Mouse (Mus musculus) neural tube, embryonic 11.5 days (tissue): Measurements from ENCODE around the gene Mfsd12. TPM values are rescaled to one million over a fixed set of nuclear protein-coding genes. Genes with fewer than 3 reads are reported as not detected.

Experiments
- ATAC-seq: fragments of 200-750 bp; cut with Nextera tagmentation; 2 replicates; pipeline ENCODE4 v1.8.0; 2017; ENCODE audit warnings: moderate number of reproducible peaks, mild to moderate bottlenecking, moderate TSS enrichment, moderate library complexity; ENCODE audit not compliant: insufficient read depth, low FRiP score, low TSS enrichment
- DNase-seq: peaks from one replicate; pipeline ENCODE4 v3.0.0-alpha.2; 2015; ENCODE audit warnings: low spot score
- H3K27ac ChIP-seq: fragments of 300-500 bp; sonication (generic); 2 replicates; pipeline ENCODE4 v1.5.1; 2014; ENCODE audit warnings: low read depth, mild to moderate bottlenecking, low read length
- H3K27me3 ChIP-seq: fragments of 300-500 bp; sonication (generic); 2 replicates; pipeline ENCODE4 v1.6.1; 2014; ENCODE audit warnings: mild to moderate bottlenecking, low read length, mixed read lengths; ENCODE audit not compliant: control insufficient read depth, insufficient read depth
- H3K36me3 ChIP-seq: fragments of 300-500 bp; sonication (generic); 2 replicates; pipeline ENCODE4 v1.6.1; 2014; ENCODE audit warnings: mild to moderate bottlenecking, low read length, moderate library complexity, mixed read lengths; ENCODE audit not compliant: control insufficient read depth, insufficient read depth
- H3K4me1 ChIP-seq: fragments of 300-500 bp; sonication (generic); 2 replicates; pipeline ENCODE4 v1.6.1; 2014; ENCODE audit warnings: low read length, mixed read lengths; ENCODE audit not compliant: control insufficient read depth, insufficient read depth
- H3K4me2 ChIP-seq: fragments of 300-500 bp; sonication (generic); 2 replicates; pipeline ENCODE4 v1.6.1; 2014; ENCODE audit warnings: low read depth, mild to moderate bottlenecking, moderate library complexity
- H3K4me3 ChIP-seq: fragments of 300-500 bp; sonication (generic); 2 replicates; pipeline ENCODE4 v1.5.1; 2014; ENCODE audit warnings: low read depth, low read length
- H3K9ac ChIP-seq: fragments of 300-500 bp; sonication (generic); 2 replicates; pipeline ENCODE4 v1.6.1; 2014; ENCODE audit warnings: mild to moderate bottlenecking, low read length
- H3K9me3 ChIP-seq: fragments of 300-500 bp; sonication (generic); 2 replicates; pipeline ENCODE4 v1.6.1; 2016; ENCODE audit warnings: low read length; ENCODE audit not compliant: control insufficient read depth
- WGBS: fragments of 180-500 bp; shearing (Covaris S2); extraction: QIAGEN DNeasy Blood & Tissue Kit; methylation state at CpG from one replicate; pipeline ENCODE4 v1.1.7; 2014; 5-methylcytosine and 5-hydroxymethylcytosine counted together
- polyA plus RNA-seq: library from polyadenylated mRNA; unstranded; fragments of >200 nt; fragmentation: Nextera tagmentation; extraction: Ambion mirVana; gene quantifications from 2 replicates; pipeline ENCODE4 v1.2.1, GENCODE M21; 2014

Gene Mfsd12
- polyA plus RNA-seq, 1 experiment from 2014 or later = 5.3 TPM

DNA sequence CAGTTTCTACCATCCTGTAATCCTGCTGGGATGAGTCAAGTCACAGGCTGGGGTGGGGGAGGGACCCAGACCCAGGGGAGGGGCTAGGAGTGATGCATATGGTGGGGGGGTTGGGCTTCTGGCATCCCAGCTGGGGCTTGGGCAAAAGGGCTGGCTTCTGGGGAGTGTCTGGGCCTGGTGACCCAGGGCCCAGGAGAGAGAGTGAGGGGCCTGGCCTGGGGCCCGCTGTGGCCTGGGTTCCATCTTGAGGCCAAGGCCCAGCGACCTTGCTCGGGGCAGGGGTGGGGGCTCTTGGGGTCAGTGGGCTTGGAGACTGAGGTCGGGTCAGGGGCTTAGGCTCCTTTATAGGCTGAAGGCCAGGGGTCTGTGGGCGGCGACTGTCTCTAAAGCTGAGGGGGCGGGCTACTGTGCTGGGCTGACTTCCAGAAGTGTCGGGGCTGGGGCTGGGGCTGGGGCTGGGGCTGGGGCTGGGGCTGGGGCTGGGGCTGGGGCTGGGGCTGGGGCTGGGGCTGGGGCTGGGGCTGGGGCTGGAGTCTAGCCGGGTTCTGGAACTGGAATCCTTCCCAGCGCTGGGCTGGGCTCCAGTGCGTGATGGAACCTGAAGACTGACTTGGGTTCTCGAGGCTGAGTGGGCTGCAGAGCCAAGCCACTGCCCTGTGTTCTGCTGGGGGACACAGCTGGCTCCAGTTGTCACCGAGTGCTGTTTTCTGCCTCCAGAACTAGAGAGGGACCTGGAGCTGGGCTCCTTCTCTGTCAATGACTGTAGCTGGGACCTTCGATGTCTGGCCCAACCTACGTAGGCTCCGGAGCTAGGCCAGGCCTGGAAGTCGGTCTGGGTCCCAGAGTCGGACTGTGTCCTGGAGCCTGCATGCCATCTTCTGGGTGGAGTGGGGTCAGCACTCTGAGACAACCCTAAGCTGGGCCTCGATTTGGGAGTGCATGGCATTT lies 21.6 kb upstream of the Mfsd12 start:
- H3K4me2 ChIP-seq = no peak overlapping the region
- H3K4me3 ChIP-seq = no peak overlapping the region
- H3K36me3 ChIP-seq = no peaks in the 10 kb centered on the region
- ATAC-seq = no peak
- peaks cover 26% of the 10 kb centered on the region for H3K27me3 ChIP-seq
- no peak for DNase-seq
- 51% methylated on average over 15 of the region's 19 CpGs for WGBS
- no peaks in the 10 kb centered on the region; the same call in 1 of the 2 replicates for H3K4me1 ChIP-seq
- H3K9ac ChIP-seq = no peak overlapping the region
- H3K27ac ChIP-seq = no peak overlapping the region
- no peaks in the 10 kb centered on the region for H3K9me3 ChIP-seq

DNA sequence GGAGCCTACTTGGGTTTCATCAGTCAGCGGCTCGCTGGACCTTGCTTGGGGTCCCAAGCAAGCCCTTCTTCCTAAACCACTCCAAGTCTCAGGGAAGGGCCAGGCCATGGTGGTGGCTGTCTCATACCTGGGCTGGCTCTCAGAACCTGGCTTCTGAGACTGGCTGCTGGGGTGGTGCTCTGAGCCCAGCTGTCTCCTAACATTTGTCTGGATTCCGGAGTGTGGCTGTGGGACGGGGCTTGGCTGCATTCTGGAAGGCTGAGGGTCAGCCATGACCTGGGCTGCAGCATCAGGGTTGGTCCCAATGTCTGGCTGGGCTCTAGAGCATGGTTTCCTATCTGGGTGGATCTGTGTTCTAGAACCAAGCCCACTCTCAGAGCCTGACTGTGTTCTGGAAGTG lies 20.7 kb upstream of the Mfsd12 start:
- H3K4me1 ChIP-seq = no peaks in the 10 kb centered on the region; the same call in 1 of the 2 replicates
- no peaks in the 10 kb centered on the region for H3K9me3 ChIP-seq
- 93% methylated on average over 4 of the region's 4 CpGs for WGBS
- no peak overlapping the region for H3K4me2 ChIP-seq
- no peak for DNase-seq
- no peaks in the 10 kb centered on the region for H3K36me3 ChIP-seq
- no peak for ATAC-seq
- no peak overlapping the region for H3K27ac ChIP-seq
- H3K27me3 ChIP-seq = peaks cover 30% of the 10 kb centered on the region
- H3K4me3 ChIP-seq = no peak overlapping the region
- H3K9ac ChIP-seq = no peak overlapping the region

DNA sequence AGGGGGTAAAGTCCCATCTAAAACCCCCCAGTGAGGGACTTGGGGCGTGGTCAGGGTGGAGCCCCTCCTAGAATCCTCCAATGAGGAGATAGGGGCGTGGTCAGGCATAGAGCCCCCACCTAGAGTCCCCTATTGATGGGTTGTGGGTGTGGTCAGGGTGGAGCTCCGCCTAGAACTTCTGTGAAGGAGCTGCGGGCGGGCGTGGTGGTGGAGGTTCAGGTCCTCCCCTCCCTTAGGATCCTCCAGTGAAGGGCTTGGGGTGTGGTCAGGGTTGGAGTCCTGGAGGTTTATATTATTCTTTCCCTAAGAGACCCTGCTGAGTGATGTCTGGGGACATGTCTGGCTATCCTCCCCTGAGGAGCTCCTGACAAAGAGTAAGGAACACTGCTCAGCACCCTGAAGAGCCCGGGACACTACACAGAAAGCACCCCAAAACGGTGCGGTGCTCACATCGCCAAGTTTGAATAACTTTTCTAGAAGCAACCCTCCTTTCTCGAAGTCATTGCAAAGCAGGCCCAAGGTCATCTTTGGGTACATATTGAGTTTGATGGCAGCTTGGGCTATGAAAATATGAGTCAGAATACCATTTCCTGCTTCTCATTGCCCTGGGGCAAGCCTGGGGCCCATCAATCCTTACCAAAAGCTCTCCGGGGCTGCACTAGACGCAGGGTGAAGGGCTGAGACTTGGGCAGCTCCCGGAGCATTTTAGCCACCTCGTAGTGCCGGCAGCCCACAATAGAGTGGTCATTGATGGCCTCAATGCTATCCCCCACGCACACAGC lies 16.5 kb upstream of the Mfsd12 start:
- Histone ChIP-seq H3K4me2 (no peak overlapping the region), H3K27ac (no peak overlapping the region), H3K27me3 (peaks cover 47% of the 10 kb centered on the region), H3K4me3 (no peak overlapping the region), H3K9me3 (no peaks in the 10 kb centered on the region), H3K9ac (no peak overlapping the region), H3K4me1 (no peaks in the 10 kb centered on the region), H3K36me3 (no peaks in the 10 kb centered on the region)
- 41% methylated on average over 17 of the region's 17 CpGs for WGBS
- ATAC-seq (no peak), DNase-seq (no peak)

DNA sequence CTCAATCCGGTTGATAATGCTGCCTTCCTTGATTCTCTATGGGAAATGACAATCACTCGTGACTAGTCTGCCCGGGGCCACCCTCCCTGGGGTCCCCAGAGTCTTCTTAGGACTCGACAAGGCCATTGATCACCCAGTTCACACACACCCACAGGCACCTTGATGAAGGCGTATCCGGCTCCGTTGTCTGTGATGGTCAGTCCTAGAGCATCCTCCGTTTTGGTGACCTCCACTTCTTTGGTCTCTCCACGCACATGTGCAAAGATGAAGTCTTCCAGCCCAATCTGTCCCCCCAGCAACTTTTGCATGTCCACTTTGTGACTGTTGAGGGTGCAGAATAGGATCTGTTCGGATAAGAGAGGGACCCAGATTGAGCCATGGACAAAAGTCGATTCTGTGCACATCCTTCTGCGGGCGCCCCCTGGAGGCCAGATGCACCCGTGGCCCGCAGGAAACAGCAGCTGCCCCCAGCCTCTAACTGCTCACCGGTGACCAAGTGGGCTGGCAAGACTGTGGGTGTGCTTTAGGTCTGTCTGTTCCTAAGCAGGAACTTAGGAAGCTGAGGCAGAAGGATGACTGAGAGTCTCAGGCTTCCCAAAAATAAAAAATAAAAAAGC lies 15.8 kb upstream of the Mfsd12 start:
- Histone ChIP-seq H3K9ac (no peak overlapping the region), H3K36me3 (no peaks in the 10 kb centered on the region), H3K4me1 (no peaks in the 10 kb centered on the region; the same call in 1 of the 2 replicates), H3K9me3 (no peaks in the 10 kb centered on the region), H3K27ac (no peak overlapping the region), H3K27me3 (peaks cover 50% of the 10 kb centered on the region), H3K4me3 (no peak overlapping the region), H3K4me2 (no peak overlapping the region)
- ATAC-seq (no peak), DNase-seq (peak; percentile 78)
- 34% methylated on average over 16 of the region's 16 CpGs for WGBS

DNA sequence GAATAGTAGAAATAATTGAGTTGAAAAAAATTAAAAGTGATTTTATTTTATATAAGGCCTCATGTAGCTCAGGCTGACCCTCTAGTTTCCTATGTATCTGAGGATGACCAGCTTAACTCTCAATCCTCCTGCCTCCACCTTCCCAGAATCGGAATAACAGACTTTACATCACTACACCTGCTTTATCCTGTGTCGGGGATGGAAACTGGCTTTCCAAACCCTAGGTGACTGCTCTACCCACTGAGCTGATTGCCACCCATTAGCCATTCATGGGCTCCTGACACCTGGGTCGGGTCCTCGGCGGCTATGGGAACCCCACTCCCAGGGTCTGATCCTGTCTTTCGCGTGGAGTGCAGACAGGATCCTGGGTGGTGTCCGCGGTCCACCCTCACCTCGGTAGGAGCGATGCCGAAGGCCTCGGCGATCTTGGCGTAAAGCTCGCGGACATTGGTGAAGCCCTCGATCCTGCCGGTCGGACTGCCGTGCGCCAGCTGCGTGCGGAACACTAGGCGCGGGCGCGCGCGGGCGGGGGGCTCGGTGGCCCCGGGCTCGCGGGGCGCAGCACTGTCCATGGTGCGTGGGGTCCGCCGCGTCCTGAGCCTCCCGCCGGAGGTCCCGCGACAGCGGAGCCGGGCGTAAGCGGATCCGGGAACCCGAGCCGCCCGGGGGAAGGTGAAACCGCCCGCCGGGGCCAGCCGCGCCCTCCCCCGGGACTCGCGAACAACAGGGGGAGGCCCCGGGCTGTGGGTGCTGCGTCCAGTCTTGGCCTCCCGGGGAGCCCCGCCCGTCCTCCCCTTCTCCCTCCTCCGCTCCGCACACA lies 14.4 kb upstream of the Mfsd12 start, which contains the start of gene Gipc3:
Gene Gipc3, minus strand, starts transcription at position 581 of the 820 bp plus-strand sequence.
- peak within 1 kb of the TSS; percentile 39 for H3K9ac ChIP-seq
- DNase-seq (no peak), ATAC-seq (no peak)
- no peaks in the 10 kb centered on the region; the same call in 1 of the 2 replicates for H3K36me3 ChIP-seq
- peaks cover 3% of the 10 kb centered on the region; the same call in 1 of the 2 replicates for H3K4me1 ChIP-seq
- H3K27me3 ChIP-seq = peaks cover 49% of the 10 kb centered on the region
- H3K4me2 ChIP-seq = peak within 1 kb of the TSS; percentile 64
- WGBS = 4% methylated on average over 59 of the region's 67 CpGs
- H3K9me3 ChIP-seq = no peaks in the 10 kb centered on the region
- no peak within 1 kb of the TSS for H3K27ac ChIP-seq
- H3K4me3 ChIP-seq = peak within 1 kb of the TSS; percentile 34

DNA sequence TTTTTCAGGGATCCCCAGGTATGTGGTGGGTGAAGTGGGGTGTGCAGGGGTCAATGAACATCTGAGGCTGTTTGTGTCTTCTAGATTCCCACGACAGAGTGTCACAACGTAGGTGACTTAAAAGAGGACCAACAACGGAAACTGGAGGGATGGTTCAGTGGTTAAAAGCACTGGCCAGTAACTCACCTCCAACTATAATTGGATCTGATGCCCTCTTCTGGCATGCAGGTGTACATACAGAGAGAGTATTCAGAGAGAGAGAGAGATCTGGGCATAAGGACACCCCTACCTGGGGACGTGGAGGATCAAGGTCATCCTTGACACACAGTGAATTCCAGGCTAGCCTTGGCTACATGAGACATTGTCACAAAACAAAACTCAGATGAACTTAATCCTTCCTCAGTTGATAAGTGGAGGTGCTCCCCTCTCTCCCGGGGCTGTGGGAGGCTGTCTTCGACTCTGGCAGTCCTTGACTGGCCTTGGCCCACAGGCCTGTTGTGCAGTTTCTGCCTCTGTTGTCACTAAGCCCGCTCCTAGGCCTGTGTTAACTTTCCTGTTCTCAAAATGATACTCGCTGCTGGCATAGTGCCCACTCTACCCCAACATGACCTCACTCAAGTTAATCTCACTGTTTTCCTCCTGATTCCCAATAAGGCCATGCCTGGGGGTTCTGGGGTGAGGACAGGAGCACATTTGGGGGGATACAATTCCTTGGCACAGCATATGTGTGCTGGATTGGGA lies 12.7 kb upstream of the Mfsd12 start:
- Histone ChIP-seq H3K27ac (no peak overlapping the region), H3K4me2 (no peak overlapping the region), H3K27me3 (peaks cover 42% of the 10 kb centered on the region), H3K36me3 (no peaks in the 10 kb centered on the region; the same call in none of the 2 replicates), H3K4me3 (no peak overlapping the region), H3K9me3 (no peaks in the 10 kb centered on the region), H3K9ac (no peak overlapping the region), H3K4me1 (peaks cover 11% of the 10 kb centered on the region)
- WGBS = 59% methylated on average over 8 of the region's 8 CpGs
- ATAC-seq (no peak), DNase-seq (no peak)

DNA sequence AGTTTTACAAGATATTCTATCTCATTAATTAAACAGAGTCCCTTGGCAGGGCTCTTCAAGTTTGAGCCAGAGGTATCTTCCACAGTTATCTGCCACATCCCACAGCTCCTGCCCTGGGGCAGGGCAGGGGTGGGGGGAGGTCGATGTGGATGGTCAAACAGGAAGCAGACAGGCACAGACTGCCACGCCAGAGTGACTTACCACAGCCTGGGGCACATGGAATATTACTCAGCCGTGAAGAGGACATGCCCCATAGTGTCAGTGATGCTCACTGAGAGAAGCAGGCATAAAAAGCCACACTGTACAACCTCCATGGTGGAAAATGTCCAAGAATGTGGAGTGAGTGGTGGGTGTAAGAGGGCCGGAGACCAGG lies 12.1 kb upstream of the Mfsd12 start:
- Histone ChIP-seq H3K36me3 (no peaks in the 10 kb centered on the region; the same call in none of the 2 replicates), H3K4me1 (peaks cover 14% of the 10 kb centered on the region), H3K4me3 (no peak overlapping the region), H3K4me2 (no peak overlapping the region), H3K27me3 (peaks cover 42% of the 10 kb centered on the region), H3K27ac (no peak overlapping the region), H3K9me3 (no peaks in the 10 kb centered on the region), H3K9ac (no peak overlapping the region)
- ATAC-seq (no peak), DNase-seq (no peak)
- WGBS = 80% methylated on average over 4 of the region's 4 CpGs
